Mouse (Mus musculus): ENCODE measurements around the gene Zc3h7b. TPM values are rescaled to one million over a fixed set of nuclear protein-coding genes. Genes with fewer than 3 reads are reported as not detected.

The Zc3h7b gene
- polyA plus RNA-seq, 1 experiment from 2014 or later, result 50.3 TPM

- H3K36me3 ChIP-seq (replicated peaks), result peaks cover 99% of the 10 kb centered on the region
- no peaks in the 10 kb centered on the region for H3K27me3 ChIP-seq (replicated peaks; ENCODE audit: low read depth, poor library complexity, severe bottlenecking)
- H3K9me3 ChIP-seq, result no peaks in the 10 kb centered on the region
- no peak overlapping the region for H3K4me3 ChIP-seq
- no peak overlapping the region for H3K27ac ChIP-seq (replicated peaks)
- peaks cover 25% of the 10 kb centered on the region for H3K4me1 ChIP-seq
- WGBS, result 88% methylated on average over 15 of the region's 15 CpGs
- no peak for DNase-seq (ENCODE audit: low spot score)
These were observed 29.8 kb downstream of the Zc3h7b start for GRCm38 (mm10) chr15:81774505-81775171.

- Histone ChIP-seq H3K4me1 (peaks cover 20% of the 10 kb centered on the region), H3K27me3 (replicated peaks; ENCODE audit: low read depth, poor library complexity, severe bottlenecking) (no peaks in the 10 kb centered on the region), H3K27ac (replicated peaks) (no peak overlapping the region), H3K36me3 (replicated peaks) (peaks cover 100% of the 10 kb centered on the region), H3K4me3 (no peak overlapping the region), H3K9me3 (no peaks in the 10 kb centered on the region)
- WGBS, result 89% methylated on average over 11 of the region's 11 CpGs
- DNase-seq (ENCODE audit: low spot score), result no peak
These were observed 32.0 kb downstream of the Zc3h7b start for GRCm38 (mm10) chr15:81776631-81777422.

- DNase-seq (ENCODE audit: low spot score), result no peak
- Histone ChIP-seq H3K4me1 (no peaks in the 10 kb centered on the region), H3K9me3 (no peaks in the 10 kb centered on the region), H3K4me3 (no peak overlapping the region), H3K27ac (replicated peaks) (no peak overlapping the region), H3K27me3 (replicated peaks; ENCODE audit: low read depth, poor library complexity, severe bottlenecking) (no peaks in the 10 kb centered on the region), H3K36me3 (replicated peaks) (peaks cover 99% of the 10 kb centered on the region)
- 89% methylated on average over 7 of the region's 7 CpGs for WGBS
These were observed 37.0 kb downstream of the Zc3h7b start for GRCm38 (mm10) chr15:81781816-81782215.

GRCm38 (mm10) chr15:81784762-81785161 lies 39.9 kb downstream of the Zc3h7b start:
- peaks cover 99% of the 10 kb centered on the region for H3K36me3 ChIP-seq (replicated peaks)
- DNase-seq (ENCODE audit: low spot score), result peak; percentile 27
- WGBS, result 78% methylated on average over 5 of the region's 5 CpGs
- H3K9me3 ChIP-seq, result no peaks in the 10 kb centered on the region
- H3K27ac ChIP-seq (replicated peaks), result no peak overlapping the region
- no peaks in the 10 kb centered on the region for H3K4me1 ChIP-seq
- H3K27me3 ChIP-seq (replicated peaks; ENCODE audit: low read depth, poor library complexity, severe bottlenecking), result no peaks in the 10 kb centered on the region
- no peak overlapping the region for H3K4me3 ChIP-seq

GRCm38 (mm10) chr15:81785701-81786100 lies 40.8 kb downstream of the Zc3h7b start:
- H3K4me3 ChIP-seq, result no peak overlapping the region
- H3K27me3 ChIP-seq (replicated peaks; ENCODE audit: low read depth, poor library complexity, severe bottlenecking), result no peaks in the 10 kb centered on the region
- no peak overlapping the region for H3K27ac ChIP-seq (replicated peaks)
- WGBS, result 95% methylated on average over 8 of the region's 8 CpGs
- no peaks in the 10 kb centered on the region for H3K4me1 ChIP-seq
- peaks cover 99% of the 10 kb centered on the region for H3K36me3 ChIP-seq (replicated peaks)
- DNase-seq (ENCODE audit: low spot score), result no peak
- H3K9me3 ChIP-seq, result no peaks in the 10 kb centered on the region

GRCm38 (mm10) chr15:81787525-81787924 lies 42.7 kb downstream of the Zc3h7b start:
- H3K27ac ChIP-seq (replicated peaks), result no peak overlapping the region
- whole genome bisulfite sequencing, result 95% methylated on average over 13 of the region's 13 CpGs
- no peak for DNase-seq (ENCODE audit: low spot score)
- peaks cover 99% of the 10 kb centered on the region for H3K36me3 ChIP-seq (replicated peaks)
- no peak overlapping the region for H3K4me3 ChIP-seq
- no peaks in the 10 kb centered on the region for H3K9me3 ChIP-seq
- no peaks in the 10 kb centered on the region for H3K4me1 ChIP-seq
- H3K27me3 ChIP-seq (replicated peaks; ENCODE audit: low read depth, poor library complexity, severe bottlenecking), result no peaks in the 10 kb centered on the region

GRCm38 (mm10) chr15:81792444-81792843 lies 47.6 kb downstream of the Zc3h7b start:
- WGBS, result 96% methylated on average over 9 of the region's 9 CpGs
- Histone ChIP-seq H3K4me1 (0 out of 2 replicates have a peak, but pooled peaks cover 3% of the 10 kb centered on the region), H3K9me3 (no peaks in the 10 kb centered on the region), H3K36me3 (replicated peaks) (peaks cover 89% of the 10 kb centered on the region), H3K27ac (replicated peaks) (no peak overlapping the region), H3K27me3 (replicated peaks; ENCODE audit: low read depth, poor library complexity, severe bottlenecking) (no peaks in the 10 kb centered on the region), H3K4me3 (no peak overlapping the region)
- no peak for DNase-seq (ENCODE audit: low spot score)

GRCm38 (mm10) chr15:81796228-81796627 lies 51.4 kb downstream of the Zc3h7b start:
- 62% methylated on average over 3 of the region's 3 CpGs for WGBS
- peaks cover 61% of the 10 kb centered on the region for H3K36me3 ChIP-seq (replicated peaks)
- no peak overlapping the region for H3K4me3 ChIP-seq
- H3K4me1 ChIP-seq, result 0 out of 2 replicates have a peak, but pooled peaks cover 3% of the 10 kb centered on the region
- DNase-seq (ENCODE audit: low spot score), result peak; percentile 32
- H3K27ac ChIP-seq (replicated peaks), result no peak overlapping the region
- H3K27me3 ChIP-seq (replicated peaks; ENCODE audit: low read depth, poor library complexity, severe bottlenecking), result no peaks in the 10 kb centered on the region
- H3K9me3 ChIP-seq, result no peaks in the 10 kb centered on the region

GRCm38 (mm10) chr15:81797861-81798260 lies 53.0 kb downstream of the Zc3h7b start:
- no peak overlapping the region for H3K27ac ChIP-seq (replicated peaks)
- peaks cover 44% of the 10 kb centered on the region for H3K36me3 ChIP-seq (replicated peaks)
- WGBS, result 93% methylated on average over 6 of the region's 6 CpGs
- no peak overlapping the region for H3K4me3 ChIP-seq
- H3K9me3 ChIP-seq, result no peaks in the 10 kb centered on the region
- H3K27me3 ChIP-seq (replicated peaks; ENCODE audit: low read depth, poor library complexity, severe bottlenecking), result peaks cover 4% of the 10 kb centered on the region; the same call in 1 of the 2 replicates
- peaks cover 13% of the 10 kb centered on the region for H3K4me1 ChIP-seq
- no peak for DNase-seq (ENCODE audit: low spot score)

GRCm38 (mm10) chr15:81798421-81798820 lies 53.6 kb downstream of the Zc3h7b start:
- Histone ChIP-seq H3K27ac (replicated peaks) (no peak overlapping the region), H3K27me3 (replicated peaks; ENCODE audit: low read depth, poor library complexity, severe bottlenecking) (peaks cover 10% of the 10 kb centered on the region; the same call in 1 of the 2 replicates), H3K4me1 (peaks cover 17% of the 10 kb centered on the region), H3K9me3 (no peaks in the 10 kb centered on the region), H3K4me3 (no peak overlapping the region), H3K36me3 (replicated peaks) (peaks cover 39% of the 10 kb centered on the region)
- no peak for DNase-seq (ENCODE audit: low spot score)
- WGBS, result 90% methylated on average over 4 of the region's 4 CpGs

- H3K36me3 ChIP-seq (replicated peaks), result peaks cover 20% of the 10 kb centered on the region
- H3K9me3 ChIP-seq, result no peaks in the 10 kb centered on the region
- 78% methylated on average over 3 of the region's 3 CpGs for WGBS
- peaks cover 11% of the 10 kb centered on the region; the same call in 1 of the 2 replicates for H3K27me3 ChIP-seq (replicated peaks; ENCODE audit: low read depth, poor library complexity, severe bottlenecking)
- peaks cover 23% of the 10 kb centered on the region for H3K4me1 ChIP-seq
- H3K4me3 ChIP-seq, result no peak overlapping the region
- DNase-seq (ENCODE audit: low spot score), result no peak
- no peak overlapping the region for H3K27ac ChIP-seq (replicated peaks)
These were observed 55.5 kb downstream of the Zc3h7b start for GRCm38 (mm10) chr15:81800391-81800790.

- peak; percentile 82 for DNase-seq (ENCODE audit: low spot score)
- Histone ChIP-seq H3K9me3 (no peaks in the 10 kb centered on the region), H3K36me3 (replicated peaks) (peaks cover 10% of the 10 kb centered on the region; the same call in 1 of the 2 replicates), H3K4me1 (peaks cover 27% of the 10 kb centered on the region), H3K27ac (replicated peaks) (peak within 1 kb of the TSS; percentile 21; the same call in 1 of the 2 replicates), H3K27me3 (replicated peaks; ENCODE audit: low read depth, poor library complexity, severe bottlenecking) (peaks cover 11% of the 10 kb centered on the region; the same call in 1 of the 2 replicates), H3K4me3 (peak within 1 kb of the TSS; percentile 43)
- WGBS, result 32% methylated on average over 19 of the region's 19 CpGs
These were observed 57.4 kb downstream of the Zc3h7b start, which contains the start of gene Tef for GRCm38 (mm10) chr15:81802001-81802890. Gene Tef (plus strand): TSS chr15:81802421.
